Mouse (Mus musculus) forebrain, embryonic 13.5 days (tissue): ENCODE measurements around the gene Rin1. TPM values are rescaled to one million over a fixed set of nuclear protein-coding genes. Genes with fewer than 3 reads are reported as not detected.

ENCODE experiments used
- ATAC-seq: fragments of 200-750 bp; cut with Nextera tagmentation; 2 replicates; pipeline ENCODE4 v1.8.0; 2017
- H3K27ac ChIP-seq: fragments of 300-500 bp; sonication (generic); 2 replicates; pipeline ENCODE4 v1.5.1; 2015; ENCODE audit warnings: inconsistent platforms, mild to moderate bottlenecking, moderate library complexity
- H3K27me3 ChIP-seq: fragments of 300-500 bp; sonication (generic); 2 replicates; pipeline ENCODE4 v1.6.1; 2015; ENCODE audit warnings: mild to moderate bottlenecking, inconsistent platforms
- H3K36me3 ChIP-seq: fragments of 300-500 bp; sonication (generic); 2 replicates; pipeline ENCODE4 v1.6.1; 2015; ENCODE audit warnings: mild to moderate bottlenecking, inconsistent platforms; ENCODE audit not compliant: poor library complexity, severe bottlenecking
- H3K4me1 ChIP-seq: fragments of 300-500 bp; sonication (generic); 2 replicates; pipeline ENCODE4 v1.6.1; 2015; ENCODE audit warnings: inconsistent platforms
- H3K4me2 ChIP-seq: fragments of 300-500 bp; sonication (generic); 2 replicates; pipeline ENCODE4 v1.6.1; 2015; ENCODE audit warnings: inconsistent platforms, mild to moderate bottlenecking, moderate library complexity
- H3K4me3 ChIP-seq: fragments of 300-500 bp; sonication (generic); 2 replicates; pipeline ENCODE4 v1.5.1; 2015; ENCODE audit warnings: mild to moderate bottlenecking, inconsistent platforms
- H3K9ac ChIP-seq: fragments of 300-500 bp; sonication (generic); 2 replicates; pipeline ENCODE4 v1.6.1; 2015; ENCODE audit warnings: mild to moderate bottlenecking, inconsistent platforms
- H3K9me3 ChIP-seq: fragments of 300-500 bp; sonication (generic); replicated peaks from 2 replicates; pipeline ENCODE4 v1.6.1; 2016; ENCODE audit warnings: inconsistent platforms
- WGBS: fragments of 180-500 bp; shearing (Covaris S2); methylation state at CpG from one replicate; pipeline ENCODE4 v1.1.7; 2015; 5-methylcytosine and 5-hydroxymethylcytosine counted together
- polyA plus RNA-seq: library from polyadenylated mRNA; unstranded; fragments of >200 nt; fragmentation: Nextera tagmentation; extraction: Ambion mirVana; gene quantifications from 2 replicates; pipeline ENCODE4 v1.2.1, GENCODE M21; 2015

Rin1 gene
- polyA plus RNA-seq, 1 experiment from 2014 or later = 0.62 TPM

GRCm38 (mm10) chr19:5060365-5061330, 10.4 kb downstream of the Rin1 start:
- H3K27ac ChIP-seq = no peak overlapping the region
- WGBS = 47% methylated on average over 5 of the region's 5 CpGs
- 0 out of 2 replicates have a peak, but pooled peaks have one; percentile 28 for ATAC-seq

GRCm38 (mm10) chr19:5062041-5062440, 11.8 kb downstream of the Rin1 start:
- no peaks in the 10 kb centered on the region for H3K9me3 ChIP-seq
- H3K27ac ChIP-seq = no peak overlapping the region
- H3K4me3 ChIP-seq = no peak overlapping the region
- ATAC-seq = no peak
- WGBS = 87% methylated on average over 5 of the region's 5 CpGs
- H3K4me2 ChIP-seq = no peak overlapping the region
- H3K9ac ChIP-seq = no peak overlapping the region
- H3K27me3 ChIP-seq = peaks cover 15% of the 10 kb centered on the region
- H3K4me1 ChIP-seq = peaks cover 17% of the 10 kb centered on the region
- no peaks in the 10 kb centered on the region for H3K36me3 ChIP-seq

More at GRCm38 (mm10) chr19:5060365-5061330, 10.4 kb downstream of the Rin1 start:
- Histone ChIP-seq H3K4me3 (no peak overlapping the region), H3K9me3 (no peaks in the 10 kb centered on the region), H3K36me3 (no peaks in the 10 kb centered on the region), H3K4me1 (peaks cover 21% of the 10 kb centered on the region), H3K4me2 (no peak overlapping the region), H3K9ac (no peak overlapping the region), H3K27me3 (peaks cover 3% of the 10 kb centered on the region)

- Histone ChIP-seq H3K36me3 (no peaks in the 10 kb centered on the region), H3K4me2 (no peak overlapping the region), H3K4me3 (no peak overlapping the region), H3K9ac (no peak overlapping the region), H3K27me3 (peaks cover 19% of the 10 kb centered on the region), H3K4me1 (peaks cover 21% of the 10 kb centered on the region), H3K27ac (no peak overlapping the region), H3K9me3 (no peaks in the 10 kb centered on the region)
- ATAC-seq = no peak
- WGBS = 93% methylated on average over 6 of the region's 6 CpGs
Observed at GRCm38 (mm10) chr19:5062446-5062845, 12.2 kb downstream of the Rin1 start.

- peaks cover 40% of the 10 kb centered on the region for H3K27me3 ChIP-seq
- H3K27ac ChIP-seq = no peak overlapping the region
- no peaks in the 10 kb centered on the region for H3K9me3 ChIP-seq
- WGBS = 72% methylated on average over 7 of the region's 7 CpGs
- H3K4me1 ChIP-seq = peaks cover 28% of the 10 kb centered on the region
- no peak overlapping the region for H3K4me2 ChIP-seq
- H3K4me3 ChIP-seq = no peak overlapping the region
- no peaks in the 10 kb centered on the region for H3K36me3 ChIP-seq
- 0 out of 2 replicates have a peak overlapping the region, but pooled peaks have one; percentile 14 for H3K9ac ChIP-seq
- ATAC-seq = no peak
Observed at GRCm38 (mm10) chr19:5065104-5065503, 14.8 kb downstream of the Rin1 start.

GRCm38 (mm10) chr19:5067040-5067799, 16.9 kb downstream of the Rin1 start:
- 13% methylated on average over 15 of the region's 15 CpGs for WGBS
- Histone ChIP-seq H3K9ac (peak overlapping the region; percentile 62; the same call in 1 of the 2 replicates), H3K36me3 (no peaks in the 10 kb centered on the region), H3K27ac (no peak overlapping the region), H3K4me3 (peak overlapping the region; percentile 36), H3K9me3 (no peaks in the 10 kb centered on the region), H3K4me1 (peaks cover 39% of the 10 kb centered on the region), H3K27me3 (peaks cover 45% of the 10 kb centered on the region), H3K4me2 (peak overlapping the region; percentile 69)
- ATAC-seq = no peak

- ATAC-seq = peak; percentile 26
- peak within 1 kb of the TSS; percentile 62 for H3K9ac ChIP-seq
- peak within 1 kb of the TSS; percentile 69 for H3K4me2 ChIP-seq
- peaks cover 45% of the 10 kb centered on the region for H3K27me3 ChIP-seq
- 0 out of 2 replicates have a peak within 1 kb of the TSS, but pooled peaks have one; percentile 20 for H3K27ac ChIP-seq
- peak within 1 kb of the TSS; percentile 36 for H3K4me3 ChIP-seq
- peaks cover 47% of the 10 kb centered on the region for H3K4me1 ChIP-seq
- 1% methylated on average over 51 of the region's 56 CpGs for WGBS
- no peaks in the 10 kb centered on the region for H3K36me3 ChIP-seq
- H3K9me3 ChIP-seq = no peaks in the 10 kb centered on the region
Observed at GRCm38 (mm10) chr19:5067867-5068569, 17.7 kb downstream of the Rin1 start, which contains the start of gene Cd248. Cd248 (plus strand) TSS chr19:5068078.

- H3K4me2 ChIP-seq = peak overlapping the region; percentile 69
- H3K27me3 ChIP-seq = peaks cover 45% of the 10 kb centered on the region
- H3K4me3 ChIP-seq = peak overlapping the region; percentile 36
- no peak overlapping the region for H3K27ac ChIP-seq
- 39% methylated on average over 21 of the region's 21 CpGs for WGBS
- H3K9ac ChIP-seq = peak overlapping the region; percentile 62
- ATAC-seq = no peak
- no peaks in the 10 kb centered on the region for H3K9me3 ChIP-seq
- no peaks in the 10 kb centered on the region for H3K36me3 ChIP-seq
- peaks cover 48% of the 10 kb centered on the region for H3K4me1 ChIP-seq
Observed at GRCm38 (mm10) chr19:5068570-5069234, 18.4 kb downstream of the Rin1 start.

- no peak overlapping the region for H3K4me3 ChIP-seq
- 0 out of 2 replicates have a peak overlapping the region, but pooled peaks have one; percentile 69 for H3K4me2 ChIP-seq
- peaks cover 46% of the 10 kb centered on the region for H3K27me3 ChIP-seq
- no peak for ATAC-seq
- H3K9me3 ChIP-seq = no peaks in the 10 kb centered on the region
- no peak overlapping the region for H3K9ac ChIP-seq
- no peak overlapping the region for H3K27ac ChIP-seq
- 84% methylated on average over 5 of the region's 5 CpGs for WGBS
- peaks cover 48% of the 10 kb centered on the region for H3K4me1 ChIP-seq
- H3K36me3 ChIP-seq = no peaks in the 10 kb centered on the region
Observed at GRCm38 (mm10) chr19:5069486-5069885, 19.2 kb downstream of the Rin1 start.

GRCm38 (mm10) chr19:5069978-5070377, 19.7 kb downstream of the Rin1 start:
- Histone ChIP-seq H3K27ac (no peak overlapping the region), H3K4me2 (0 out of 2 replicates have a peak overlapping the region, but pooled peaks have one; percentile 69), H3K9me3 (no peaks in the 10 kb centered on the region), H3K9ac (no peak overlapping the region), H3K36me3 (no peaks in the 10 kb centered on the region), H3K4me3 (no peak overlapping the region), H3K4me1 (peaks cover 48% of the 10 kb centered on the region), H3K27me3 (peaks cover 50% of the 10 kb centered on the region)
- WGBS = 89% methylated on average over 7 of the region's 7 CpGs
- no peak for ATAC-seq

GRCm38 (mm10) chr19:5071077-5071476, 20.8 kb downstream of the Rin1 start:
- peak overlapping the region; percentile 64 for H3K4me2 ChIP-seq
- H3K27me3 ChIP-seq = peaks cover 48% of the 10 kb centered on the region
- H3K4me1 ChIP-seq = peaks cover 48% of the 10 kb centered on the region
- peak overlapping the region; percentile 62 for H3K9ac ChIP-seq
- H3K4me3 ChIP-seq = peak overlapping the region; percentile 39
- H3K9me3 ChIP-seq = no peaks in the 10 kb centered on the region
- ATAC-seq = no peak
- WGBS = 5% methylated on average over 11 of the region's 11 CpGs
- no peaks in the 10 kb centered on the region for H3K36me3 ChIP-seq
- H3K27ac ChIP-seq = peak overlapping the region; percentile 52
